Mouse (Mus musculus) ES-E14 (cell line): Measurements from ENCODE around the gene Atf7ip2. TPM values are rescaled to one million over a fixed set of nuclear protein-coding genes. Genes with fewer than 3 reads are reported as not detected.

Experiments
- DNase-seq: peaks from one replicate; pipeline ENCODE4 v3.0.0-alpha.2; 2013; ENCODE audit warnings: low read depth, low spot score
- H3K27ac ChIP-seq: 2 replicates; pipeline ENCODE4 v1.5.1; 2012; ENCODE audit warnings: low read depth, mild to moderate bottlenecking, low read length, moderate library complexity, mixed read lengths; ENCODE audit not compliant: poor library complexity, insufficient read depth, severe bottlenecking
- H3K36me3 ChIP-seq: 2 replicates; pipeline ENCODE4 v1.6.1; 2012; ENCODE audit warnings: mild to moderate bottlenecking, low read length, moderate library complexity, mixed read lengths; ENCODE audit not compliant: control insufficient read depth, poor library complexity, insufficient read depth, severe bottlenecking
- H3K4me1 ChIP-seq, 2 experiments: fragments of 150-350 bp in 1 of 2; sonication (generic) in 1 of 2; 2 replicates each; pipeline ENCODE4 v1.6.1; 2012; ENCODE audit warnings: low read length in 2 of 2, mild to moderate bottlenecking in 1 of 2, mixed read lengths in 1 of 2; ENCODE audit not compliant: control insufficient read depth in 2 of 2, insufficient read depth in 2 of 2, poor library complexity in 1 of 2
- H3K4me3 ChIP-seq, 2 experiments: fragments of 150-350 bp in 1 of 2; sonication (generic) in 1 of 2; 2 replicates each; pipeline ENCODE4 v1.5.1; 2012; ENCODE audit warnings: low read length in 2 of 2, low read depth in 1 of 2, mild to moderate bottlenecking in 1 of 2, mixed read lengths in 1 of 2; ENCODE audit not compliant: insufficient read depth in 1 of 2, poor library complexity in 1 of 2, severe bottlenecking in 1 of 2
- H3K9ac ChIP-seq: 2 replicates; pipeline ENCODE4 v1.6.1; 2012; ENCODE audit warnings: low read depth, mild to moderate bottlenecking, low read length, mixed read lengths; ENCODE audit not compliant: poor library complexity, insufficient read depth, severe bottlenecking
- H3K9me3 ChIP-seq: fragments of 150-350 bp; sonication (generic); 2 replicates; pipeline ENCODE4 v1.6.1; 2012; ENCODE audit warnings: low read depth, mild to moderate bottlenecking, low read length; ENCODE audit not compliant: control insufficient read depth, insufficient read depth
- CHD2 ChIP-seq: IDR thresholded peaks from 2 replicates; pipeline ENCODE4 v1.6.1; 2014; ENCODE audit warnings: mild to moderate bottlenecking, low read depth, low read length, inconsistent platforms
- HCFC1 ChIP-seq: IDR thresholded peaks from 2 replicates; pipeline ENCODE4 v1.6.1; 2012; ENCODE audit warnings: low read length, inconsistent platforms, borderline replicate concordance; ENCODE audit not compliant: insufficient read depth
- MAFK ChIP-seq: IDR thresholded peaks from 2 replicates; pipeline ENCODE4 v1.6.1; 2014; ENCODE audit warnings: mild to moderate bottlenecking, low read depth, low read length, inconsistent platforms; ENCODE audit not compliant: insufficient read depth
- ZC3H11A ChIP-seq: IDR thresholded peaks from 2 replicates; pipeline ENCODE4 v1.6.1; 2012; ENCODE audit warnings: low read depth, mild to moderate bottlenecking, inconsistent platforms, low read length, borderline replicate concordance
- ZNF384 ChIP-seq: IDR thresholded peaks from 2 replicates; pipeline ENCODE4 v1.6.1; 2012; ENCODE audit warnings: low read depth, low read length, inconsistent platforms
- in situ Hi-C, 2 experiments: fragments of 600-800 bp; cut with MboI; formaldehyde crosslinking; loops; one replicate each; pipeline ENCODE4 v1.15.1; 2025; ENCODE audit warnings: low sequenced_read_pairs in 2 of 2, inconsistent platforms in 1 of 2; ENCODE audit not compliant: unreplicated experiment in 2 of 2
- total RNA-seq: library from RNA; depleted of rRNA; stranded (reverse); fragments of 300-350 nt; gene quantifications from 2 replicates; pipeline ENCODE4 v1.2.3, GENCODE M21; 2012; rRNA removed

Gene Atf7ip2
- total RNA-seq = 13.3 and 15.8 TPM in 2 replicates

DNA sequence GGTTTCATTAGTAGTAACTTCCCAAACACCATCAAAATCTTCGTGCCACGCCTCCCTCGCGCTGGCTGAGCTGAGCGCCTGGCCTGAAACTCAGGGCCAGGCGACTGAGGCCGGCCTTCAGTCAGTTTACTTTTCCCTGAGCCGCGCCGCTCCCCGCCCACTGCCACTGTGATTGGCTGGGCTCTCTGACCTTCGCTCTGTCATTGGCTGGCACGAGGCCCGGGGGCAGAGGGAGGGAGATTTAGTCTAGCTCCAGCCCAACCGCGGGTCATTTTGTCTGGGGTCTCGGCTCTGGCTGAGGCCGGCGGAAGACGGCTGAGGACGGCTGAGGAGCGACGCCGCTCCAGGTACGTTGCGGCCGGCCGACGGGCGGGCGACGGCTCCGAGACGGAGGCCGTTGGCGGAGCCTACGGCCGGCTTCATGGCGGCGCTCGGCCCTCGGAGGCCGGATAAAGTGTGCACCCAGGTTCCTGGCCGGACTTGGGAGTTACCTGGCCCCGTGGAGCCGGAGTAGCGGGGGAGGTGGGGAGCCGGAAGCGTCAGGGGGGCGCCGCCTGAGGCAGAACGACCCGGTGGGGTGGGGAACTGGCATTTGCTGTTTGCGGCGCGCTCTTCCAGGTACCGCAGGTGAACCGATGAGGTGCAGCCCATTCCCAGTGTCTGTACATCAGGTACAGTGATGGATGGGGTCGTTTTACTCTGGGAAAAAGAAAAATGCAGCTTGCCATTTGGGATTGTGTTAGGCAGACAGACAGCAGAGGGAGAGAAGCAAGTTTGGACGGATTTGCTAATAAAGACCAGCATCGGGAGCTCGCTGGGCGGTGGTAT is at the start of gene Atf7ip2:
TSS of gene Atf7ip2 (plus strand) at position 34 of the 828 bp plus-strand sequence.
- Histone ChIP-seq H3K27ac (peak within 1 kb of the TSS; percentile 64), H3K36me3 (peaks cover 5% of the 10 kb centered on the region), H3K9ac (peak within 1 kb of the TSS; percentile 85), H3K4me1 (0 out of 4 replicates have a peak, but pooled peaks cover 0 to 1% of the 10 kb centered on the region in 2 experiments), H3K4me3 (peak within 1 kb of the TSS; percentile 79 to 84), H3K9me3 (peaks cover 9% of the 10 kb centered on the region)
- in situ Hi-C loops = no loop called here
- DNase-seq = peak; percentile 88
- TF ChIP-seq ZC3H11A (no peak), CHD2 (peak; percentile 52; the same call in 1 of the 2 replicates), MAFK (no peak), HCFC1 (0 out of 2 replicates have a peak, but pooled peaks have one; percentile 46), ZNF384 (no peak)

DNA sequence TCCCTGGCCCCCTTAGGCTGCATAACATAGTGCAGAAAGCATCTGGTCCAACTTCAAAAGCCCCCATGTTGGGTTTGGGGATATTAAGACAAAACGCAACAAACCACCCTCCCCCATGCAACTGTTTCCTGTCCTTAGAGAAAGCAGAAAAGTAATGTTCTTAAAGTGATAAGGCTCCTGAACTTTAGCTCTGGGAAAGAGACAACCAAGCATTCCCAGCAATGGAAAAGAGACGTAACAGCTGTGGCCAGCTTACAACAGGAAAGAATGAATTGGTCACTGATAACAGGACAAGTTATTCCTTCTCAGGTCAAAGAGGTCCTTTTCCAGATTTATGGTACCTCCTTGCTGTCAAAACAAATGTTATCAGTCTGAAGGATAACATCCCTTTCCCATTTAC is 49.3 kb upstream of the Atf7ip2 start:
- no peak for DNase-seq
- TF ChIP-seq CHD2 (no peak), MAFK (no peak), ZC3H11A (no peak), HCFC1 (no peak), ZNF384 (no peak)
- H3K36me3 ChIP-seq = no peaks in the 10 kb centered on the region
- no peak overlapping the region for H3K27ac ChIP-seq
- no peak overlapping the region for H3K4me3 ChIP-seq
- no peak overlapping the region for H3K9ac ChIP-seq
- no peaks in the 10 kb centered on the region for H3K9me3 ChIP-seq
- in situ Hi-C loops = no loop called here
- H3K4me1 ChIP-seq = no peaks in the 10 kb centered on the region

DNA sequence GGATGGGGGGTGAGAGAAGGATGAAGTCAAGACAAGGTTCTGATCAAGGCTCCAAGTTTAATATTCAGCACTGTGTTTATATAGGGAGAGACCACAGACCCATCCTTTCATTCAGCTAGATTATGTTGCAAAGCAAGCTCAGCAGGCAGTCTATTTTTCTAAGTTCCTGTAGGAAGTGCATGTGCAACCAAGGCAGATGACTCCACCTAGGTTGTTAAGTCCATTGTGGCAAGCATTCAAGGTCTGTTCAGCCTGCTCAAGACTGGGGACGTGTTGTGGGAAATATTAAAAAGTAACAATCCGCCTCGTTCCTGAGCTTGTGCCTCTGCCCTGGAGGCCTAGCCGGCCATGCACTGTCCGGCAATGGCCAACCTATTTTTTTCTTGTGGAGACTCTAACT is 45.1 kb upstream of the Atf7ip2 start:
- no peaks in the 10 kb centered on the region for H3K9me3 ChIP-seq
- H3K4me1 ChIP-seq = peaks cover 0 to 2% of the 10 kb centered on the region in 2 experiments; a peak in 1 of 4 replicates
- H3K9ac ChIP-seq = no peak overlapping the region
- in situ Hi-C loops = no loop called here
- no peak for TF ChIP-seq ZNF384
- TF ChIP-seq MAFK = no peak
- no peak for TF ChIP-seq ZC3H11A
- no peak for TF ChIP-seq HCFC1
- no peak for TF ChIP-seq CHD2
- no peaks in the 10 kb centered on the region for H3K36me3 ChIP-seq
- no peak for DNase-seq
- no peak overlapping the region for H3K27ac ChIP-seq
- no peak overlapping the region for H3K4me3 ChIP-seq

DNA sequence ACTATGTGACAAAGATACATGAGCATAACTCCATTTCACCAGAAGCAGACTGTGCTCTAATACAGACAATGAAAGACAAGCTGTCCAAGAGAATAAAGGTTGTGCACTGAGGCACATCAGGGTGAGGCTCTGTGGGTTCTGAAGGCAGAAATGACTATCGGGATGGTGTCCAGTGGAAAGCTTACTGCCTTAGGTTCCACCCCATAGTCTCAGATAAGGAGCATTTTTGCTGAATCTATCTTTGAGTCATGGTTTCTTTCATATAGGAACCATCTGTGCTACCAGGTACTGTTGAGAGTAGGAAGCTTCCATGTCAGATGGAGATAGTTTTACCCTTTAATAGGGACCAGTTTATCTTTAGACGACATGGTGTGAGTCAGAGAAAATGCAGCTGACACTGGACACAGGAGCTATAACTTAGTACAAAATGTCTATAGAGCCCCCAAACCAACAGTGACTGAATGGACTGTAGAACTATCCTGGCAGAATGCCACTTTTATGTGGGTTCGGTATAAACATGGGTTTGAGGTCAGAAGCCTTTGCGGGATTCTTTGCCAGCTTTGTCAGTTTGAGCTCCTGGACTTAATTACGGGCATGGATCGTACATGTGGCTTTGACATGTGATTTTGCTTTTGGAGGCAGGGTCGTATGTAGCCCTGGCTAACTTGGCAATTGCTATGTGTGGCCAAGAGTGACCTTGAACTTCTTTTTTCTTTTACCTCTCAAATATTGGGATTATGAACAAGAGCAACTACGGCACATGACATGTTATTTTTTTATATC is 23.2 kb upstream of the Atf7ip2 start:
- Histone ChIP-seq H3K9me3 (peaks cover 11% of the 10 kb centered on the region), H3K27ac (no peak overlapping the region), H3K9ac (no peak overlapping the region), H3K4me1 (no peaks in the 10 kb centered on the region), H3K36me3 (no peaks in the 10 kb centered on the region), H3K4me3 (0 out of 4 replicates have a peak overlapping the region, but pooled peaks of 1 of the 2 experiments have one; percentile 37)
- no peak for DNase-seq
- TF ChIP-seq CHD2 = no peak
- TF ChIP-seq ZC3H11A = no peak
- no peak for TF ChIP-seq MAFK
- in situ Hi-C loops = no loop called here
